Mouse (Mus musculus) stomach, embryonic 14.5 days (tissue): ENCODE measurements around the gene Lce1a1. TPM values are rescaled to one million over a fixed set of nuclear protein-coding genes. Genes with fewer than 3 reads are reported as not detected.

Experiments
- ATAC-seq: fragments of 200-750 bp; cut with Nextera tagmentation; 2 replicates; pipeline ENCODE4 v1.8.0; 2017; ENCODE audit warnings: low read depth, moderate TSS enrichment; ENCODE audit not compliant: insufficient number of reproducible peaks, insufficient read depth, low FRiP score
- H3K27ac ChIP-seq: fragments of 300-500 bp; sonication (generic); 2 replicates; pipeline ENCODE4 v1.5.1; 2014; ENCODE audit warnings: mild to moderate bottlenecking, low read length, moderate library complexity, mixed read lengths
- H3K27me3 ChIP-seq: fragments of 300-500 bp; sonication (generic); 2 replicates; pipeline ENCODE4 v1.6.1; 2014; ENCODE audit warnings: low read length, control low read depth, mixed read lengths; ENCODE audit not compliant: control insufficient read depth, insufficient read depth
- H3K36me3 ChIP-seq: fragments of 300-500 bp; sonication (generic); 2 replicates; pipeline ENCODE4 v1.6.1; 2014; ENCODE audit warnings: mild to moderate bottlenecking, control low read depth, low read length, moderate library complexity, mixed read lengths; ENCODE audit not compliant: control insufficient read depth, insufficient read depth
- H3K4me1 ChIP-seq: fragments of 300-500 bp; sonication (generic); 2 replicates; pipeline ENCODE4 v1.6.1; 2014; ENCODE audit warnings: low read length, control low read depth, mixed read lengths; ENCODE audit not compliant: control insufficient read depth, insufficient read depth
- H3K4me2 ChIP-seq: fragments of 300-500 bp; sonication (generic); replicated peaks from 2 replicates; pipeline ENCODE4 v1.6.1; 2014; ENCODE audit warnings: low read depth, low read length, control low read depth
- H3K4me3 ChIP-seq: fragments of 300-500 bp; sonication (generic); 2 replicates; pipeline ENCODE4 v1.5.1; 2014; ENCODE audit warnings: low read depth, low read length, control low read depth
- H3K9ac ChIP-seq: fragments of 300-500 bp; sonication (generic); replicated peaks from 2 replicates; pipeline ENCODE4 v1.6.1; 2014; ENCODE audit warnings: low read depth, mild to moderate bottlenecking, control low read depth, low read length, moderate library complexity, mixed read lengths
- H3K9me3 ChIP-seq: fragments of 300-500 bp; sonication (generic); 2 replicates; pipeline ENCODE4 v1.6.1; 2016; ENCODE audit warnings: low read depth, low read length, control low read depth; ENCODE audit not compliant: control insufficient read depth
- WGBS: fragments of 180-500 bp; shearing (Covaris S2); extraction: QIAGEN DNeasy Blood & Tissue Kit; methylation state at CpG from one replicate; pipeline ENCODE4 v1.1.7; 2014; 5-methylcytosine and 5-hydroxymethylcytosine counted together
- polyA plus RNA-seq: library from polyadenylated mRNA; unstranded; fragments of >200 nt; fragmentation: Nextera tagmentation; extraction: Ambion mirVana; gene quantifications from 2 replicates; pipeline ENCODE4 v1.2.1, GENCODE M21; 2014

Lce1a1 gene
- polyA plus RNA-seq, 1 experiment from 2014 or later, result not detected

- Histone ChIP-seq H3K4me2 (no peak overlapping the region), H3K4me1 (no peaks in the 10 kb centered on the region), H3K27me3 (no peaks in the 10 kb centered on the region), H3K4me3 (no peak overlapping the region), H3K36me3 (no peaks in the 10 kb centered on the region), H3K9ac (no peak overlapping the region), H3K27ac (no peak overlapping the region), H3K9me3 (no peaks in the 10 kb centered on the region)
- ATAC-seq, result no peak
- WGBS, result 68% methylated on average over 3 of the region's 3 CpGs
Observed at GRCm38 (mm10) chr3:92638653-92638991, 9.5 kb downstream of the Lce1a1 start.

GRCm38 (mm10) chr3:92637745-92638652 is 10.1 kb downstream of the Lce1a1 start:
- no peak overlapping the region for H3K4me3 ChIP-seq
- ATAC-seq, result no peak
- no peaks in the 10 kb centered on the region for H3K9me3 ChIP-seq
- H3K27ac ChIP-seq, result no peak overlapping the region
- H3K4me2 ChIP-seq, result no peak overlapping the region
- no peaks in the 10 kb centered on the region for H3K36me3 ChIP-seq
- no peak overlapping the region for H3K9ac ChIP-seq
- WGBS, result 47% methylated on average over 1 of the region's 1 CpGs
- H3K27me3 ChIP-seq, result no peaks in the 10 kb centered on the region
- no peaks in the 10 kb centered on the region for H3K4me1 ChIP-seq

GRCm38 (mm10) chr3:92621560-92621959 is 26.5 kb downstream of the Lce1a1 start, which contains the start of gene Lce6a:
Lce6a (minus strand) TSS chr3:92621660.
- no peaks in the 10 kb centered on the region for H3K9me3 ChIP-seq
- H3K9ac ChIP-seq, result no peak within 1 kb of the TSS
- H3K36me3 ChIP-seq, result no peaks in the 10 kb centered on the region
- H3K4me3 ChIP-seq, result no peak within 1 kb of the TSS
- no peak within 1 kb of the TSS for H3K4me2 ChIP-seq
- 55% methylated on average over 2 of the region's 2 CpGs for WGBS
- H3K4me1 ChIP-seq, result no peaks in the 10 kb centered on the region
- H3K27me3 ChIP-seq, result no peaks in the 10 kb centered on the region
- no peak within 1 kb of the TSS for H3K27ac ChIP-seq
- ATAC-seq, result no peak

GRCm38 (mm10) chr3:92609804-92610203 is 38.3 kb downstream of the Lce1a1 start:
- H3K27me3 ChIP-seq, result no peaks in the 10 kb centered on the region
- no peaks in the 10 kb centered on the region for H3K36me3 ChIP-seq
- H3K9me3 ChIP-seq, result no peaks in the 10 kb centered on the region
- no peak overlapping the region for H3K4me2 ChIP-seq
- H3K27ac ChIP-seq, result no peak overlapping the region
- 54% methylated on average over 1 of the region's 1 CpGs for whole genome bisulfite sequencing
- H3K4me1 ChIP-seq, result no peaks in the 10 kb centered on the region
- no peak for ATAC-seq
- H3K9ac ChIP-seq, result no peak overlapping the region
- no peak overlapping the region for H3K4me3 ChIP-seq

GRCm38 (mm10) chr3:92607392-92607791 is 40.7 kb downstream of the Lce1a1 start, which contains the start of gene 2210017I01Rik:
2210017I01Rik (minus strand) TSS chr3:92607492.
- Histone ChIP-seq H3K27ac (no peak within 1 kb of the TSS), H3K4me1 (no peaks in the 10 kb centered on the region), H3K36me3 (no peaks in the 10 kb centered on the region), H3K4me2 (no peak within 1 kb of the TSS), H3K4me3 (no peak within 1 kb of the TSS), H3K9me3 (no peaks in the 10 kb centered on the region), H3K9ac (no peak within 1 kb of the TSS), H3K27me3 (no peaks in the 10 kb centered on the region)
- no peak for ATAC-seq

- Histone ChIP-seq H3K27me3 (no peaks in the 10 kb centered on the region), H3K27ac (no peak overlapping the region), H3K9ac (no peak overlapping the region), H3K4me3 (no peak overlapping the region), H3K4me2 (no peak overlapping the region), H3K9me3 (peaks cover 4% of the 10 kb centered on the region; the same call in 1 of the 2 replicates), H3K36me3 (no peaks in the 10 kb centered on the region), H3K4me1 (no peaks in the 10 kb centered on the region)
- no peak for ATAC-seq
- 40% methylated on average over 1 of the region's 1 CpGs for WGBS
Observed at GRCm38 (mm10) chr3:92602169-92602568, 45.9 kb downstream of the Lce1a1 start.

- H3K27me3 ChIP-seq, result no peaks in the 10 kb centered on the region
- no peaks in the 10 kb centered on the region for H3K4me1 ChIP-seq
- no peaks in the 10 kb centered on the region for H3K36me3 ChIP-seq
- no peak overlapping the region for H3K4me3 ChIP-seq
- WGBS, result 39% methylated on average over 1 of the region's 1 CpGs
- ATAC-seq, result no peak
- H3K9me3 ChIP-seq, result peaks cover 4% of the 10 kb centered on the region; the same call in 1 of the 2 replicates
- no peak overlapping the region for H3K4me2 ChIP-seq
- H3K27ac ChIP-seq, result no peak overlapping the region
- H3K9ac ChIP-seq, result no peak overlapping the region
Observed at GRCm38 (mm10) chr3:92600456-92600855, 47.7 kb downstream of the Lce1a1 start.

GRCm38 (mm10) chr3:92599973-92600372 is 48.1 kb downstream of the Lce1a1 start:
- H3K27ac ChIP-seq, result no peak overlapping the region
- H3K4me1 ChIP-seq, result no peaks in the 10 kb centered on the region
- H3K9me3 ChIP-seq, result peaks cover 4% of the 10 kb centered on the region; the same call in 1 of the 2 replicates
- H3K4me3 ChIP-seq, result no peak overlapping the region
- H3K4me2 ChIP-seq, result no peak overlapping the region
- no peak for ATAC-seq
- no peaks in the 10 kb centered on the region for H3K36me3 ChIP-seq
- H3K9ac ChIP-seq, result no peak overlapping the region
- H3K27me3 ChIP-seq, result no peaks in the 10 kb centered on the region
